Mouse (Mus musculus) kidney, adult 2 months (tissue): ENCODE results near the gene Iqsec1.
A peak's percentile ranks its signal among the peaks of the same experiment; 100 is the strongest.

Experiments
- CTCF ChIP-seq: fragments of 200-500 bp; conservative IDR thresholded peaks from 2 replicates; pipeline ENCODE4 v1.5.1; 2011; ENCODE audit warnings: low read depth, mild to moderate bottlenecking, control low read depth, low read length, moderate library complexity, mixed read lengths; ENCODE audit not compliant: insufficient read depth, insufficient read length
- POLR2A ChIP-seq: fragments of 200-500 bp; IDR thresholded peaks from one replicate; pipeline ENCODE4 v1.6.1; 2011; ENCODE audit warnings: low read depth, low read length, control low read depth

- TF ChIP-seq POLR2A (no peak), CTCF (0 out of 2 replicates have a peak, but pooled peaks have one; percentile 5)
Measured at GRCm38 (mm10) chr6:90796902-90797596, 191.4 kb downstream of the Iqsec1 start.
